Mouse (Mus musculus) embryonic facial prominence, embryonic 10.5 days (tissue): ENCODE data around the gene Ahcyl1. TPM values are rescaled to one million over a fixed set of nuclear protein-coding genes. Genes with fewer than 3 reads are reported as not detected.
"Not testable (repeated sequence)": the region's sequence is repeated elsewhere in the genome, so short reads cannot be mapped to it uniquely, and the experiment has no call there.

Experiments
- DNase-seq: peaks from one replicate; pipeline ENCODE4 v3.0.0-alpha.2; 2017; ENCODE audit warnings: low spot score
- H3K27ac ChIP-seq: fragments of 300-500 bp; sonication (generic); replicated peaks from 2 replicates; pipeline ENCODE4 v1.5.1; 2016; ENCODE audit warnings: mild to moderate bottlenecking
- H3K27me3 ChIP-seq: fragments of 300-500 bp; sonication (generic); replicated peaks from 2 replicates; pipeline ENCODE4 v1.6.1; 2016; ENCODE audit warnings: low read depth, mild to moderate bottlenecking; ENCODE audit not compliant: poor library complexity, severe bottlenecking
- H3K36me3 ChIP-seq: fragments of 300-500 bp; sonication (generic); replicated peaks from 2 replicates; pipeline ENCODE4 v1.6.1; 2016; ENCODE audit warnings: mild to moderate bottlenecking, moderate library complexity
- H3K4me1 ChIP-seq: fragments of 300-500 bp; sonication (generic); 2 replicates; pipeline ENCODE4 v1.6.1; 2016
- H3K4me3 ChIP-seq: fragments of 300-500 bp; sonication (generic); 2 replicates; pipeline ENCODE4 v1.5.1; 2016; ENCODE audit warnings: mild to moderate bottlenecking, moderate library complexity
- H3K9me3 ChIP-seq: fragments of 300-500 bp; sonication (generic); 2 replicates; pipeline ENCODE4 v1.6.1; 2016; ENCODE audit warnings: mild to moderate bottlenecking
- WGBS: fragments of 180-500 bp; shearing (Covaris S2); methylation state at CpG from one replicate; pipeline ENCODE4 v1.1.7; 2016; 5-methylcytosine and 5-hydroxymethylcytosine counted together
- polyA plus RNA-seq: library from polyadenylated mRNA; unstranded; fragments of >200 nt; fragmentation: Nextera tagmentation; extraction: Ambion mirVana; gene quantifications from 2 replicates; pipeline ENCODE4 v1.2.1, GENCODE M21; 2016

Gene Ahcyl1
- polyA plus RNA-seq = 88.7 and 88.8 TPM in 2 replicates

DNA sequence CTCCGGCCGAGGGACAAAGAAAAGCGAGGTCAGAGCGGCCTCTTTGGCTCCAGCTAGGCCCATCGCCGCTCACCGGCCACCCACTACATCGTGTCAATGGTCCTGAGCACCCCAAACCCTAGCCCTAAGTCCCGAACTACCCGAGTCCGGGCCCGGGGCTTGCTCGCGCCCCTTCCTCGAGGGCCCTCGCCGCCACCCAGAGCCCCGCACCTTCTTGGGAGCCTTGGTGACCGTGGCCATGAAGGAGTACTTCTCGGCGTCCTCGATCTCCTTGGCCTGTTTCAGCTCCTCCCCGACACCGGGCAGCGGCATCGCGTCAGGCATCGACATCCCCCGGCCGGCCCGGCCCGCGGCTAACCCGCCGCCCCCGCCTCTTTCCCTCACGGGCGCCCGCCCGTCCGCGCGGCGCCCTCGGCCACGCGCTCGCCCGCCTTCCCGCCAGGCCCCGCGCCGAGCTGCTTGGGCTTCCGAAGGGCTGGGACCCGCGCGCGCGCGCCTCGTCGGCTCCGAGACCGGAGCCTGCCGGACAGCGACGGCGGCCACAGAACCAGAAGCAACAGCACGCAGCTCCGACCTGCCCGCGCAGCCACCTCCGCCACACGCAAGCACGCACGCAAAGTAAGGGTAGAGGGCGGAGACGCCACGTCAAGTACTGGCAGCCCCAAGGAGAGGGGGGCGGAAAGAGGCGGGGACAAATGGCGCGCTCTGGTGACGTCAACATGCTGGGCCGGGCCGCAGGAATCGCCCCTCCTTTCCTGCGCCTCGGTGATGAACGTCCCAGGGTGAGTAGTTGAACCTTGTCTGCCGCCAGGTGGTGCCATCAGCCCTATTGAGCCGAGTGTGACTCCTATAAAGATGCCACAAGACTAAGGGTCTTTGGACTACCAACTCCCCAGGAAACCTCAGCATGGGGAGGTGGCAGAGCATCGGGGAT, at the start of gene Ahcyl1:
Ahcyl1 (minus strand) TSS at position 613 of the 934 bp plus-strand sequence.
- H3K4me1 ChIP-seq = peaks cover 26% of the 10 kb centered on the region
- peak; percentile 99 for DNase-seq
- WGBS = under 1% methylated on average over 93 of the region's 93 CpGs

DNA sequence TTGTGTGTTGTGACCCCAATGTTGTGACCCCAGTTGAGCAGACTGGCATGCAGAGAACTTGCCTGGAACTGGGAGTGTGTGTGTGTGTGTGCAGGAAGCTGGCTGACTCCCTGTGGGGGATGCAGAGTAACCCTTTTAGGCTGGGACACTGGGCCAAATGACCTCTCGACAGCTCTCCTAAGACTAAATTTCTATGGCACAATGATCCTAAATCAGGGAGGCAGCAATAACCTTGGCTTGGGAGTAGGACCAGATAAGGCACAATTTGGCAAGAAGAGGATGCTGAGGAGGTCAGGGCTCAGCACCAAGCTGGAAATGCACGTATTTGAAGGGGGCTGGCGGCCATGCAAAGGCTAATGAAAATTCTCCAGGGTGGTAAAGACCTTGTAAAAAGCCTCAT, 49.7 kb upstream of the Ahcyl1 start:
- no peaks in the 10 kb centered on the region for H3K9me3 ChIP-seq
- no peak overlapping the region for H3K27ac ChIP-seq
- H3K4me1 ChIP-seq = peaks cover 30% of the 10 kb centered on the region
- DNase-seq = no peak
- 89% methylated on average over 3 of the region's 3 CpGs for WGBS
- no peaks in the 10 kb centered on the region for H3K27me3 ChIP-seq
- peaks cover 58% of the 10 kb centered on the region for H3K36me3 ChIP-seq
- H3K4me3 ChIP-seq = no peak overlapping the region

More for the DNA sequence above, at the start of gene Ahcyl1:
- Histone ChIP-seq H3K27me3 (no peaks in the 10 kb centered on the region), H3K36me3 (no peaks in the 10 kb centered on the region; the same call in 1 of the 2 replicates), H3K4me3 (peak within 1 kb of the TSS; percentile 85), H3K9me3 (no peaks in the 10 kb centered on the region), H3K27ac (peak within 1 kb of the TSS; percentile 96)

- Histone ChIP-seq H3K27me3 (no peaks in the 10 kb centered on the region), H3K4me1 (peaks cover 48% of the 10 kb centered on the region), H3K9me3 (no peaks in the 10 kb centered on the region), H3K4me3 (no peak overlapping the region), H3K27ac (0 out of 2 replicates have a peak overlapping the region, but pooled peaks have one; percentile 85), H3K36me3 (peaks cover 44% of the 10 kb centered on the region)
- DNase-seq = peak; percentile 5
- 90% methylated on average over 1 of the region's 1 CpGs for WGBS
Measured at GRCm38 (mm10) chr3:107743650-107744049, 47.3 kb upstream of the Ahcyl1 start.

DNA sequence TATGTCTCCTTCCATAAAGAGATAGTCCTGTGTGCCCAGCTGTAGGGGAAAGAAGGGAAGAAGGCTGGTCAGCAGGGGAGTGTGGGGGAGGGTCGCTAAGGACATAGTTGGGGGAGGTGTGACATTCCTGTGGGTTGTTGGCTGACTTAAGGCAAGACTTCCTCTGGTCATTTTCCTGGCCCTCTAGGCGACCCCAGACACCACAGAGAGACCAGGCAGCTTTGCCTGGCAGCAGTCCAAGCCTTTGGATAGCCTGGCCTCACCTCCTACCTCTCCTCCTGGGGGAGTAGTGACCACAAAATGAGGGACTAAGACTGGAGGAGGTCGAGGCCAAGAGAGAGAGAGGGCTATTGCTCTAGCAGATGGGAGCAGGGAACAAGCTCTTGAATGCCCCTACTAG, 46.7 kb upstream of the Ahcyl1 start:
- Histone ChIP-seq H3K4me3 (no peak overlapping the region), H3K27ac (peak overlapping the region; percentile 85), H3K36me3 (peaks cover 39% of the 10 kb centered on the region), H3K4me1 (peaks cover 48% of the 10 kb centered on the region), H3K9me3 (no peaks in the 10 kb centered on the region), H3K27me3 (no peaks in the 10 kb centered on the region)
- DNase-seq = peak; percentile 7
- WGBS = 29% methylated on average over 3 of the region's 3 CpGs

DNA sequence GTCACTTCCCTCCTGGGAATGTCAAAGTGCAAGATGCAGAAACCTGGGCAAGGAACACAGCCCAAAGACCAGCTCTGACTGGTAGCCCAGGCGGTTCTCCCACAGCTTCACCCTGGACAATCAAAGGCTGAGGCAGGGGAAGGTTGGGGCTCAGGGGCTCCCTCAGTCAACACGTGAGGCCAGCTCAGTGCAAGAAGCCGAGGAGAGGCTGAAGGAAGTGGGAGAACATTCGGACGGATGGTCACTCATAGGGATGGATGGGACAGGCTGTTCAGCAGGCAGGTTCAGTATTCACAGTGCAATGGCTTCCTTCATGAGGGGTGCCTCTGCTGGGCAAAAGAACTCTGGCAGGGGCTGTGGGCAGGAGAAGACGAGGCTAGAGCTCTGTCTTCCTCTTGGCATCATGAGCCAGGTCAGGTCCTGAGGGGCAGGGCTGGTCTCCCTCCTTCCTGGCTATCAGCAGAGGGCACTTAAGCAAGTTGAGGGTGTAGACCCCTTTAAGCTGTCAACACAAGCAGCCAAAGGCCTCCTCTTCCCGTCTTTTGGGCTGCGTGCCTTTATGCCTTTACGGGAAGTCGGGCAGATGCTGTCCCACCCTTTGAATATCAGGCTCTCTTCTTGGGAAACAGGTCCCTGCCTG, 45.8 kb upstream of the Ahcyl1 start:
- peaks cover 48% of the 10 kb centered on the region for H3K4me1 ChIP-seq
- no peaks in the 10 kb centered on the region for H3K27me3 ChIP-seq
- peaks cover 35% of the 10 kb centered on the region for H3K36me3 ChIP-seq
- WGBS = 90% methylated on average over 10 of the region's 10 CpGs
- no peak overlapping the region for H3K4me3 ChIP-seq
- H3K9me3 ChIP-seq = no peaks in the 10 kb centered on the region
- H3K27ac ChIP-seq = peak overlapping the region; percentile 85
- DNase-seq = peak; percentile 7

- Histone ChIP-seq H3K4me1 (peaks cover 48% of the 10 kb centered on the region), H3K27me3 (no peaks in the 10 kb centered on the region), H3K9me3 (no peaks in the 10 kb centered on the region), H3K27ac (peak overlapping the region; percentile 85), H3K4me3 (no peak overlapping the region), H3K36me3 (peaks cover 28% of the 10 kb centered on the region)
- no peak for DNase-seq
Measured at GRCm38 (mm10) chr3:107741387-107741786, 45.0 kb upstream of the Ahcyl1 start.

GRCm38 (mm10) chr3:107740578-107741207, 44.3 kb upstream of the Ahcyl1 start:
- DNase-seq = peak; percentile 89
- H3K27me3 ChIP-seq = no peaks in the 10 kb centered on the region
- peaks cover 21% of the 10 kb centered on the region; the same call in 1 of the 2 replicates for H3K36me3 ChIP-seq
- peaks cover 48% of the 10 kb centered on the region for H3K4me1 ChIP-seq
- peak overlapping the region; percentile 85 for H3K27ac ChIP-seq
- H3K4me3 ChIP-seq = no peak overlapping the region
- no peaks in the 10 kb centered on the region for H3K9me3 ChIP-seq
- 8% methylated on average over 6 of the region's 6 CpGs for whole genome bisulfite sequencing

DNA sequence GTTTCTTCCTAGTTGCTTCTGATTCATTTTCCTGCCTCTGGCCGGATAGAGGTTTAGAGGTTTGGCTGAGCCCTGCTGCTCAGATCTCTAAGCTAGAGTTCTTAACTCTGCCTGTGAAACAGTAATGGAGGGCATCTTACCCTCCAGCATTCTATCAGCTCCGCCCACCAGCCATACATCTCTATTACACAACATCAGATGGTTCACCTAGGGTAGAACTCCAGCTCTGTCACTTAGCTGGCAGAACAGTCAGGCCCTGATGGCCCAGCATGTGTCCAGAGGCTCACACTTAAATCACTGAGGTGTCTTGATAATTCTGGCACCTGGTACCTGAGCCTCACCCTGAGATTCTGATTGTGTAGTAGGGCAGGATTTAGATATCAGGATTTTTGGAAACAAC, 43.6 kb upstream of the Ahcyl1 start:
- peak overlapping the region; percentile 85 for H3K27ac ChIP-seq
- WGBS = 71% methylated on average over 2 of the region's 2 CpGs

DNA sequence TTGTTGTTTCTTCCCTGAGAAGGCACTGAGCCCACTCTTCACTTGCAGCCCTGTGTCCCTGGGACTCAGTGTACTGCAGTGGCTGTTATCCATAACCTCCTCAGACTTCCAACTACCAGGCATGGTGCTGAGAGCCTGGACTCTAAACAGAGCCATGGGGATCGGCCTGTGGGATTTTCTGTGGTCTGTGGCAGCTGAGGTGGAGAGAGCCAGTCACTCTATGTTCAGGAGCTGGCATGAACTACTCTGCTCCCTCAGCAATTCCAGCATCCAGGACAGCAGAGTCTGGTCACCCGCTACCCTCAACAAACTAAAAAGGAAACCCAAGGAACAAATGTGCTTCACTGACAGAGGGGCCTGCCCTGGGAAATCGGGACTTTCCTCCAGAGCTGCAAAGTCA, 43.1 kb upstream of the Ahcyl1 start:
- H3K9me3 ChIP-seq = no peaks in the 10 kb centered on the region
- WGBS = 77% methylated on average over 3 of the region's 3 CpGs
- peaks cover 48% of the 10 kb centered on the region for H3K4me1 ChIP-seq
- peak; percentile 6 for DNase-seq
- H3K27me3 ChIP-seq = no peaks in the 10 kb centered on the region
- peak overlapping the region; percentile 85 for H3K27ac ChIP-seq
- peaks cover 17% of the 10 kb centered on the region; the same call in 1 of the 2 replicates for H3K36me3 ChIP-seq
- no peak overlapping the region for H3K4me3 ChIP-seq

More for the DNA sequence above, 43.6 kb upstream of the Ahcyl1 start:
- H3K4me3 ChIP-seq = no peak overlapping the region
- DNase-seq = peak; percentile 9
- peaks cover 17% of the 10 kb centered on the region; the same call in 1 of the 2 replicates for H3K36me3 ChIP-seq
- no peaks in the 10 kb centered on the region for H3K27me3 ChIP-seq
- H3K9me3 ChIP-seq = no peaks in the 10 kb centered on the region
- peaks cover 48% of the 10 kb centered on the region for H3K4me1 ChIP-seq

GRCm38 (mm10) chr3:107738620-107739019, 42.3 kb upstream of the Ahcyl1 start:
- Histone ChIP-seq H3K4me1 (peaks cover 44% of the 10 kb centered on the region), H3K36me3 (peaks cover 17% of the 10 kb centered on the region; the same call in 1 of the 2 replicates), H3K9me3 (no peaks in the 10 kb centered on the region), H3K27me3 (no peaks in the 10 kb centered on the region), H3K4me3 (no peak overlapping the region), H3K27ac (0 out of 2 replicates have a peak overlapping the region, but pooled peaks have one; percentile 30)
- 80% methylated on average over 1 of the region's 1 CpGs for WGBS
- DNase-seq = peak; percentile 5

GRCm38 (mm10) chr3:107737609-107738190, 41.3 kb upstream of the Ahcyl1 start:
- Histone ChIP-seq H3K36me3 (peaks cover 9% of the 10 kb centered on the region; the same call in 1 of the 2 replicates), H3K27me3 (no peaks in the 10 kb centered on the region), H3K4me3 (no peak overlapping the region), H3K9me3 (no peaks in the 10 kb centered on the region), H3K4me1 (peaks cover 35% of the 10 kb centered on the region), H3K27ac (no peak overlapping the region)
- 75% methylated on average over 1 of the region's 1 CpGs for WGBS
- no peak for DNase-seq

DNA sequence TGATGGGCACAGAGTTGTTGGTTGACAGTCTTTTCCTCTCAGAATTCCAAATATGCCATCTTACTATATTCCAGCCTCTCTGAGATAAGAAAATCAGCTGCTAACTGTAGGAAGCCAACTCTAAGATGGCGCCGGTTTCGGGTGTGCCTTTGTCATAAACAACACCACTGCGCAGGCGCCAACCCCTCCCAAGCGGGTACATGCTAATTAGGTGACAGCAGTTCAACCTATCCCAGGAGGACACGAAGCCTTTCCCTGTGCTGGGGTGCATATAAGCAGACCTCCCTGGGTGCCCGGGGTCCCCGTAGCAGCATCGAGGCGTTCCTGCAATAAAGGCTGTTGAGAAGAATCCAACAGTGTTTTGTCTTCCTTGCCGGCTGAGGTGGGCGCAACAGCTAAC, 39.3 kb upstream of the Ahcyl1 start:
- peaks cover 14% of the 10 kb centered on the region for H3K4me1 ChIP-seq
- not testable (repeated sequence) for H3K27ac ChIP-seq
- WGBS = 92% methylated on average over 13 of the region's 13 CpGs

More for the DNA sequence above, 39.3 kb upstream of the Ahcyl1 start:
- not testable (repeated sequence) for H3K27me3 ChIP-seq, H3K36me3 ChIP-seq, H3K9me3 ChIP-seq, DNase-seq, H3K4me3 ChIP-seq
